Mouse (Mus musculus) layer of hippocampus, adult 11-12 months (tissue): ENCODE results near the gene Med13l.
"Not testable (repeated sequence)": the region's sequence is repeated elsewhere in the genome, so short reads cannot be mapped to it uniquely, and the experiment has no call there.

Source experiments
- DNase-seq: peaks from one replicate; pipeline ENCODE4 v3.0.0; 2022; ENCODE audit warnings: low spot score

Gene Med13l

DNA sequence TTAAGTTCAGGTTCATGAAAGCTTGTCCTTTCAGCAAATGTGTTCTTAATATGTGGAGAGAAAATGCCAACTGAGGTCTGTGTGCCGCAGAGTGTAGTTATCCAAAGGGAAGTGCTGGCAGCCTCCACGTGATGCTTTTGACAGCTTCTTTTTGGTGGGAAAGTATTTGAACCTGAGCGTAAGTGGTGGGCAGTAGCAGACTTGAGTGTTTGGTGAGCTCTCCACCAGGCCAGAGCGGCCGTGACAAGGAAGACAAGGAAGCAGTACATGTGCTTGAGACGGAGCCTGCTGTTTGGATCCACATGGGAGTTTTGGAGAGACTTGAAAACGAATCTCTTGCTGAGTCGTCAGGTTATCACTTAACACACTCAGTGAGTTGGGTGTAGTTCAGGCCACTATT lies 71.9 kb downstream of the Med13l start:
- DNase-seq, result no peak

DNA sequence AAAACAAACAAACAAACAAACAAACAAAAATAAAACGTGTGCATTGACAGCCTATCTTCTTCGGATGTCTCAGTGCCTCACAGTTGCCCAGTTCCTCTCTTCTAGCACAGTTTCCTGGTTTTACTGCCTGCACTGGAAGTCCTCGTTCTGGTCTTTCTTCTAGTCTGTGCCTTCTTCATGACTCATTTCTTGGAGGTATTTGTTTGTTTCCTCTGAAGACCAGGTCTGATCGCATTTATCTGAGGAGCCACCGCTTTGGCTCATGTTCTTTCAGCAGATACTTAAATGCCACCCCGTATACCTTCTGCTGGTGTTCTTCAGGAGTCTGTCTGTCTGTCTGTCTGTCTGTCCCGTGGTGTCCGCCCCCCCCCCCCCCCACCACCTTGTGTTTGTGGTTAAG lies 72.6 kb downstream of the Med13l start:
- DNase-seq, result no peak

- no peak for DNase-seq
Observed at GRCm38 (mm10) chr5:118635476-118636187, 75.2 kb downstream of the Med13l start.

DNA sequence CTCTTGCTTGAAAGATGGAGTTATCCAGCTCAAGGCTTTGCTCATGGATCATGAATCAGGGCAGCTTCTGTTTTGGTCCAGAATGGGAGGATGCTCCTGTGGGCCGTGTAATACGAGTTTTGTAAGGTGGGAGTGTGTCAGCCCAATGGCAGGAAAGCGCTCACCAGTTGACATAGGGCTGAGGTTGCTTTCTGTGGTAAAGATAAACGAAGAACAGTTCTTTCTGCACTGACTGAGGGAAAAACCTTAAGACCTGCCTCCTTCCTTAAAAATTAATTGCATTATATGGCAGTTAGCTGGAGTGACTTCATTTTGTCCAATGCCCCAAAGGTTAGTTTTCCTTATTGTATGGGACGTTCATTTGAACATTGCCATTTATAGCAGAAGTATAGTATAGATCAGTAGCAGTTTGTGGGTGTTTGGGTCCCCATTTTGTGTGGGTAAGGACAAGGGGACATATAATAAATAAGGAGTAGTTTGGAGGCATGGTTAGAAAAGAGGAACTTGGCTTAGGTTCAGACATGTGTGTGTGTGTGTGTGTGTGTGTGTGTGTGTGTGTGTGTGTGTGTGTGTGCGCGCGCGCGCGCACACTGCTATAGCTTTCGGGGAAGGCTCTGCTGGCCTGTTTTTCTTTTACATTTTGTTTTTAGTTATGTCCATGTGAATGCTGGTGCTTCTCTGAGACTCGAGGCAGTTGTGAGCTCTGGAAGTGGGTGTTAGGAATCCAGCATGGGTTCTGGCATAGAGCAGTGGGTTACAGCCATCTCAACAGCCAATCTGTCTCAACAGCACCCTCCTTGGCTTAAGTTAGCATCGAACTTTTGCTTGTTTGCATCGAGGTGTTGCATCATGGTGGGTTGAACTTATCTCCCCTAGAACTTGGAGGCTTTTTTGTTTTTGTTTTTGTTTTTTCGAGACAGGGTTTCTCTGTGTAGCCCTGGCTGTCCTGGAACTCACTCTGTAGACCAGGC lies 76.2 kb downstream of the Med13l start:
- no peak for DNase-seq

- no peak for DNase-seq
Observed at GRCm38 (mm10) chr5:118637931-118638330, 77.5 kb downstream of the Med13l start.

- no peak for DNase-seq
Observed at GRCm38 (mm10) chr5:118638534-118639109, 78.1 kb downstream of the Med13l start.

DNA sequence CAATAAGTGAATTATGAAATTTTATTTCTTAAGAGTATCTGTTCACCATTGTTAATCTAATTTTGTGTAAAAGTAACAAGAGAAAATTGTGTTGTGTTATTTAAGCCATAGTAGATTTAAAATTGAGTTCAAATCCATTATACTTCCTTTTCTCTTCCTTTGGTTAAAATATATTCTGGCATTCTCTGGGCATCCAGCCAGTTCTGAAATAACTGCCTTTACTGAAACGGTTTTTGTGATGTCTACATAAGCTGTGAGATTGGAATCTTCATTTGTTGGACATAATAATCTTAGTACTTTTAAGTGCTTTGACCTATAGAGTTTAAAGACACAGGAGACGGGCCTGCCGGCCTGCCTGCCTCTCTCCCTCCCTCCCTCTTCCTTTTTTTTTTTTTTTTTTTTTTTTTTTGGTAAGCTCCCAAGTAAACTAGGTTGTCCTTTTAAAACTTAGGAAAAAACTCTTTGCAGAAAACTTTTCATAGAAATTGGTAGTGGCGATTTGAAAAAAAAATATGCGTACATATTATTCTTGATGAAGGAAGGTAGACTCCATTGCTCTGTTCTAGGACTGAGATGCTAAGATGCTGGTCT lies 78.7 kb downstream of the Med13l start:
- DNase-seq, result no peak

DNA sequence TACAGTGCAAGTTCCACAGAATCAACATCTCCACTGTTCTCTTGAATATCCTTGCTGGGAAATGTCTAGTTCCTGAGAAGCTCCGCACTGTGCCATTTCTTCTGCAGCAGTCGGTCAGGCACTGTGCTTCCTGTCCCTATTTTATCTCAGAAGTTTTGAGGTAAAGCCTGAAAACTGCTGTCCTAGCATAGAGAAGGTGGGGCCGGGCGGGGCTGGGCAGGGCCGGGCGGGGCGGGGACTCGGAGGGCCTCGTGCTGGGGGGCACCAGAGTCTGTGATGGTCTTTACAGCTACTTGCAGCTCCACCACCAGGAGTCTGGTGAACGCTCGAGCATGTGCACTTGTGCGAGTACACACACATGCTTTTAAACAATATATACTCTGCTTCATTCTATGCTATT lies 83.6 kb downstream of the Med13l start:
- DNase-seq, result no peak

GRCm38 (mm10) chr5:118644511-118644910 lies 84.0 kb downstream of the Med13l start:
- no peak for DNase-seq

- DNase-seq, result no peak
Observed at GRCm38 (mm10) chr5:118645196-118645805, 84.8 kb downstream of the Med13l start.

DNA sequence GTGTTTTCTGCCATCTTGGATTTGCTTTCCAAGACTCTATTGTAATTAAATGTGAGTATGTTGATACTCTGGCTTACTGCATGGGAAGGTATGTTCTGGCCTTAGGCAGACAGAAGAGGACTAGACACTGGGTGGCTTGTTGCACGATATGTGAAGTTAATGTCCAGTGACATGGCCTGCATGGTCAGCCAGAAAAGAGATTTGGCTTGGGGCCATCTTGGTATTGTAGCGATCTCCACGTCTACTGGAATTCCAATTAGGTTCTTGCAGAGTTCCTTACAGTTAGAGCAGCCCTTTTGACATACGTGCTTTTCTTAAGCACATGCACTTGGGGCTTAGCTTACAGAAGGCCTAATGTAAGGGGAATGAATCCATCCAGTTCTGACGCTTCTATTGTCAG lies 86.4 kb downstream of the Med13l start:
- DNase-seq, result no peak

DNA sequence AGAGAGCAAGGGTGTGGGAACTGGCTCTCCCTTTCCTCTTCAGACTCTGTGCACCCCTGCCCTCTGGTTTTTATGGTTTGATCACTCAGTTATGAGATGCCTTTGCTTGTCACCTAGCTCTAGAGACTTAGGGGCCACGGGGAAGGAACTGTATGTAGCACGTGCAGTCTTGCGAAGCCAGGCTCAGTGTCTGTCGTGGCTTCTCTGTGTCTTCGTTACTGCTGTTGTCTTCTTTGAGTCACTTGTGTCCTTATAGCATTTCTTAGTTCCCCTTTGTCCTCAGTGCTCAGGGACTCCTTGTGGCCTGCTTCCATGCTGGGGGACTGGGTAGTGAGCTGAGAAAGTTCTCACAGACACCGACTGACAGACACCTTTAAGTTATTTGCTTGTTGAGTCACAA lies 86.9 kb downstream of the Med13l start:
- DNase-seq, result no peak

DNA sequence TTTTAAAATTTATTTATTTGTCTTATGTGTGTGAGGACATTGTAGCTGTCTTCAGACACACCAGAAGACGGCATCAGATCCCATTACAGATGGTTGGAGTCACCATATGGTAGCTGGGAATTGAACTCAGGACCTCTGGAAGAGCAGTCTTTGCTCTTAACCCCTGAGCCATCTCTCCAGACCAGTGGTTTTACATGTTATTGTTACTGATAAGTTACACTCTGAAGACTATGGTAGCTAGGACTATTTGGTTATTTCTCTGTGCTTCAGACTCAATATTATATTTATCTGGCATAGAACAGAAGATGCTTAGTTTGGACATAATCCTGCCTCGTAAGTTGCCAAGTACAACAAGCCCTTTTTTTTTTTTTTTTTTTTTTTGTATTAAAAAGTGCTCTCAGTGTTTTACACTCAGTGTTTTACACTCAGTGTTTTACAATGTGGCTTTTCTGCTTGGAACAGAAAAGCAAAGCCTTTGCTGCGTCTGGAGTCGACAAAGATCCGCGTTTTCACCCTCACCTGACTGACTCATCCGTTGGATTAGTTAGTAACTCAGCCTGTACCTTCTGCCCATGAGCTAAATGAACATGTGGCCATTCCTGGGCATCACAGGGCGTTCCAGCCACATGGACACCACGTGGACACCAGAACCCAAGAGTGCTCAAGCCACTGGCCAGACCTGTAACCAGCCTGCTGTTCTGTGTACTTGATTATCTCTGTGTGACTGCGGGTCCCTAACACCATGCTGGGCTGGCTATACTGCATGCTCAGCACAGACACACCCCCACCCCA lies 88.9 kb downstream of the Med13l start:
- DNase-seq, result no peak

DNA sequence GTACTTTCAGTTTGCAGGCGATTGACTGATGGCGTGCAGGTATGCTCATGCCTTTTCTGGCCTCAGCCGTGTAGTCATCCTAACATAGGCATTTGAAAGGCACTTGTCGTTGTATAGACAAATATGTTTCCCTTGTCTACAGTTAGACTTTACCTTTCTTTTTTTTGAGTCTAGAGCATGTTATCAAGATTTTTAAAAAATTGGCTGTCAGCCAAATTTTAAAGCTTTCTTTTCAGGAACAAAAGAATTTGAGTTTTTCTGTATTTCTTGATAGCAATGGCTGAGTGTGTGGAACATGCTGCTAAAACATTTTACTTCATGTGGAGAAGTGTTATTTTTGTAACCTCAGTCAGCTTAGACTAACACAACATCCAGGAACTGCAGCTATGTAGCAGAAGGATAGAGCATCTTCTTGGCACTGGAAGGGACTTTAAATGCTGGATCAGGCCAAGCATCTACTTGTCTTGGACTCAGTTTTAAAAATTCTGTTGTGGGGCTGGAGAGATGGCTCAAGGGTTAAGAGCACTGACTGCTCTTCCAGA lies 89.6 kb downstream of the Med13l start:
- no peak for DNase-seq

DNA sequence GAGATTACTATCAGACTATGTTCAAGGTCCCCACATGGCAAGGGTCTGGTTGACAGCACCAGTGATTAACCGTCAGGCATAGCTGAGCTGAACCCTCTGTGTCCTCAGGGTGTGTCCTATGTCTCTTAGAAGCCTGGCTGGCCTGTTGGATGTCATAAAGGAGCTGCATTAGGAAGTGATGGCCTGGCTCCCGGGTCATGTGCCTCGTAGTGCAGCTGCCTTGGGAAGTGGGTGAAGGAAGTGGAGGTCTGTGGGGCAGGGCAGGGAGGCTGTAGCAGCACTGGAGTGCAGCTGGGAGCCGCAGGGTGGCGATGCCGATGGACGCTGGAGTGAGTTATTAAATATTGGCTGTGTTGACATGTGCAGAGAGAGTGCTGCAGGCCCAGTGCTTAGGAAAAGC lies 90.3 kb downstream of the Med13l start:
- DNase-seq, result no peak

DNA sequence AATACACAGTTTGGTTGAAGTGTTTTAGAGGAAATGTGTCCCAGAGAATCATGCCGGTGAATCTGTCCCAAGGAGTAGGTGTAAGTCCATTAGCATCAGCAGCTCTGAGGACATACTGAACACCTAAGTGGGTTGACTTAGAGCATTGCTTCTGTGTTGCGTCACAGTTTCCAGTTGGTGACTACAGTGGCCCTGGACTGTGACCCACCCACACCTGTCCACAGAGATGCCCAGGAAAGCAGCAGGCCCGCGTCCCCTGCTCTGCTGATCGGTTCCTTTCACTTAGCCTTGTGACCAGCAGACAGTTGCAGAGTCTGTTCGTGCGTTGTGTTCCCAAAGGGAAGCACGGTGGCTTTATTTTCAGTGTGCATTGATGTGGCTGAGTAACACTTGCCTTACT lies 92.1 kb downstream of the Med13l start:
- DNase-seq, result no peak

- DNase-seq, result not testable (repeated sequence)
Observed at GRCm38 (mm10) chr5:118653119-118653518, 92.6 kb downstream of the Med13l start.

DNA sequence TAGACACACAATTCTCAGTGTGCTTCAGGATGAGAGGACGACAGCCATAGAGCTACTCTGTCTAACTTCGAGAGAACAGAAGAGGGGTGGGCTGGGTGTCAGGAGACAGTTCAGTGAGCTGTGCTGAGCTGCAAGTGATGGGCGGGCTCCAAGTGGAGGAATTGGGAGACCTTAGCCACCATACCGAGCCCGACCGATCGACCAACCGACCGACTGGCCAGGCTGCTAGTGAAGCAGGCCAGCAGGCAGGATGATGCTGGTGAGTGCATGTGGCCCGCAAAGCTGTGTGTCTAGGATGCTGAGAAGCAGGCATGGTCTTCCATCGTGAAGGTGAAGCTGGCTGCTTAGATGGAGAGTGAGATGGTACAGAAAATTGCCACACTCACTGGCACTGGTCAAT lies 94.1 kb downstream of the Med13l start:
- DNase-seq, result no peak

DNA sequence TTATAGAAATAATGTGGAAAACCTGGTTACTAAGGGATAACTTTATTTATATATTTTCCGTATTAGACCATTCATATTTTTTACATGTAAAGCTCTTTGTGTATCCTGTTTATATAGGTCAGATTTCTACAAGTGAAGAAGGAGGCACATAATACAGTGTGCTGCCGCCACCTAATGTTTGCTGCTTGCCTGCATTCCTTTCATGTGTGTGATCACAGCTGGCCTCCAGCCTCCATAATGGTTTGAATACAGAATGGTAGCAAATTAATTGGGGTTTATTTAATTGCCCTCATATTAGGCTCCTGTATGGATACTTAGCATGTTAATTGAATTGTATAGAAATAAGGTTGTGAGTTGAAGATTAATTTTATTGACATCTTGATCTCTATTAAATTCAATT lies 94.5 kb downstream of the Med13l start:
- peak; percentile 43 for DNase-seq

DNA sequence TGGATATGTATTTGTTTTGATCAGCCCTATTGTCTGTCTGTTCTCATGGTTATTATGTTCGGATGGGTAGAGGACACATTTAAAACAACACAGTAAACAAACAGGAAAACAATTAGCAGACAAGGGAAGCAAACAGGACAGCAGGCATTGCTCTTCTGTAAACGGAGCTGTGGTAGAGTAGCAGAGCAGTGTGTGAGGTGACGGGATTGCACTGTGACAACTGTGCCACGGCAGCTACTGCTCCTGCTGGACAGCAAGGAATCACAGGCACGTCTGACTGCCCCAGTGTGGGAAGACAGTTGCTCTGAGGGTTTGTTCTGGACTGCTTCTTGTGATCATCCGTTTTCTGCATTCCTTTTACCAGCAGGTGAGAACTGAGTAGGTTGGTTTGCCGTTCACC lies 94.9 kb downstream of the Med13l start:
- no peak for DNase-seq

DNA sequence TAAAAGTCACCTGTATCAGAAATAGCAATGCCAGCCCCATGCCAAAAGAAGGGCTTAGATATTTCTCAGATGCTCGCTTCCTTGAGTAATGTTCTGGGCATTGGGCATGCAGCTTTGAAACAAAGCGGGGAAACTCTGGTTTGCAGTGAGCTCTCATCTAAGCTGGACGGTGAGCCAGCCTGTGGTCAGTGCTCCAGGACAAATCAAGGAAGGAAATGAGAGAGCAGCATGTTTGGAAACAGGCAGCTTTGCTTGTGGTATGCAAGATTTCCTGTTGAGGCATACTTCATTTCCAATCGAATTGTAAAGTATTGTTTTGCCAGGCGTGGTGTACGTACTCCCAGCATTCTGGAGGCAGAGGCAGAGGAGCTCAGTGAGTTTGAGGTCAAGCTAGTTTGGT lies 95.5 kb downstream of the Med13l start:
- no peak for DNase-seq
